Mouse (Mus musculus) MEL (cell line): ENCODE data around the gene Aadacl2. TPM values are rescaled to one million over a fixed set of nuclear protein-coding genes. Genes with fewer than 3 reads are reported as not detected.
A peak's percentile ranks its signal among the peaks of the same experiment; 100 is the strongest.

Experiments used
- DNase-seq: peaks from one replicate; pipeline ENCODE4 v3.0.0; 2011; ENCODE audit warnings: low read depth, low spot score
- H3K27ac ChIP-seq: 2 replicates; pipeline ENCODE4 v1.5.1; 2012; ENCODE audit warnings: low read depth, mild to moderate bottlenecking, control low read depth, low read length, moderate library complexity; ENCODE audit not compliant: control insufficient read depth
- H3K27me3 ChIP-seq, 2 experiments: fragments of 150-350 bp in 1 of 2; sonication (generic) in 1 of 2; 2 replicates each; pipeline ENCODE4 v1.6.1; 2012; ENCODE audit warnings: low read length in 2 of 2, mild to moderate bottlenecking in 2 of 2, improper control_type of control experiment in 1 of 2, moderate library complexity in 1 of 2; ENCODE audit not compliant: insufficient read depth in 2 of 2, control insufficient read depth in 1 of 2
- H3K36me3 ChIP-seq, 2 experiments: 2 replicates each; pipeline ENCODE4 v1.6.1; 2012 to 2014; ENCODE audit warnings: low read length in 2 of 2, improper control_type of control experiment in 1 of 2, inconsistent platforms in 1 of 2, mild to moderate bottlenecking in 1 of 2; ENCODE audit not compliant: insufficient read depth in 2 of 2, control insufficient read depth in 1 of 2
- H3K4me1 ChIP-seq, 2 experiments: fragments of 150-350 bp in 1 of 2; sonication (generic) in 1 of 2; 2 replicates each; pipeline ENCODE4 v1.6.1; 2012; ENCODE audit warnings: low read length in 2 of 2, improper control_type of control experiment in 1 of 2, mild to moderate bottlenecking in 1 of 2; ENCODE audit not compliant: insufficient read depth in 2 of 2, control insufficient read depth in 1 of 2
- H3K4me3 ChIP-seq, 2 experiments: fragments of 150-350 bp in 1 of 2; sonication (generic) in 1 of 2; 2 replicates each; pipeline ENCODE4 v1.5.1; 2012; ENCODE audit warnings: low read depth in 2 of 2, low read length in 2 of 2, mild to moderate bottlenecking in 2 of 2, moderate library complexity in 2 of 2, control low read depth in 1 of 2, improper control_type of control experiment in 1 of 2; ENCODE audit not compliant: control insufficient read depth in 1 of 2, insufficient read depth in 1 of 2
- H3K79me2 ChIP-seq: 2 replicates; pipeline ENCODE4 v1.6.1; 2012; ENCODE audit warnings: mild to moderate bottlenecking, low read length, moderate library complexity; ENCODE audit not compliant: control insufficient read depth, poor library complexity, insufficient read depth
- H3K9ac ChIP-seq: 2 replicates; pipeline ENCODE4 v1.6.1; 2012; ENCODE audit warnings: low read depth, mild to moderate bottlenecking, control low read depth, low read length, moderate library complexity; ENCODE audit not compliant: control insufficient read depth, poor library complexity, severe bottlenecking
- H3K9me3 ChIP-seq: fragments of 150-350 bp; sonication (generic); replicated peaks from 2 replicates; pipeline ENCODE4 v1.6.1; 2012; ENCODE audit warnings: mild to moderate bottlenecking, low read length, improper control_type of control experiment, moderate library complexity; ENCODE audit not compliant: insufficient read depth
- BHLHE40 ChIP-seq: IDR thresholded peaks from 2 replicates; pipeline ENCODE4 v1.6.1; 2012; ENCODE audit warnings: low read depth, mild to moderate bottlenecking, inconsistent platforms, low read length, improper control_type of control experiment, borderline replicate concordance
- CHD1 ChIP-seq: IDR thresholded peaks from 2 replicates; pipeline ENCODE4 v1.6.1; 2012; ENCODE audit warnings: low read depth, mild to moderate bottlenecking, inconsistent platforms, low read length, improper control_type of control experiment
- CTCF ChIP-seq, 3 experiments: IDR thresholded peaks in 2 of 3; conservative IDR thresholded peaks in 1 of 3; 2 replicates each; pipeline ENCODE4 v1.5.1; 2011 to 2012; ENCODE audit warnings: low read length in 3 of 3, low read depth in 2 of 3, mild to moderate bottlenecking in 2 of 3, improper control_type of control experiment in 1 of 3, inconsistent platforms in 1 of 3, mixed read lengths in 1 of 3, moderate library complexity in 1 of 3; ENCODE audit not compliant: control insufficient read depth in 1 of 3, insufficient read depth in 1 of 3, poor library complexity in 1 of 3, severe bottlenecking in 1 of 3
- KAT2A ChIP-seq: conservative IDR thresholded peaks from 2 replicates; pipeline ENCODE4 v1.6.1; 2012; ENCODE audit warnings: low read depth, low read length, improper control_type of control experiment, inconsistent platforms
- MAFK ChIP-seq: IDR thresholded peaks from 2 replicates; pipeline ENCODE4 v1.6.1; 2011; ENCODE audit warnings: low read depth, mild to moderate bottlenecking, low read length, improper control_type of control experiment, borderline replicate concordance
- MAX ChIP-seq: IDR thresholded peaks from 2 replicates; pipeline ENCODE4 v1.6.1; 2011; ENCODE audit warnings: low read length, improper control_type of control experiment
- MAZ ChIP-seq: IDR thresholded peaks from 2 replicates; pipeline ENCODE4 v1.6.1; 2012; ENCODE audit warnings: low read depth, mild to moderate bottlenecking, inconsistent platforms, low read length, improper control_type of control experiment
- MEF2A ChIP-seq: IDR thresholded peaks from 2 replicates; pipeline ENCODE4 v1.6.1; 2014; ENCODE audit warnings: low read depth, mild to moderate bottlenecking, inconsistent platforms, low read length, improper control_type of control experiment; ENCODE audit not compliant: poor library complexity, insufficient replicate concordance, severe bottlenecking; ENCODE audit errors: extremely low read depth
- MYC ChIP-seq: IDR thresholded peaks from 2 replicates; pipeline ENCODE4 v1.6.1; 2011; ENCODE audit warnings: low read depth, mild to moderate bottlenecking, low read length, improper control_type of control experiment, moderate library complexity
- NELFE ChIP-seq: IDR thresholded peaks from 2 replicates; pipeline ENCODE4 v1.6.1; 2011; ENCODE audit warnings: low read depth, low read length, improper control_type of control experiment
- POLR2A ChIP-seq, 2 experiments: IDR thresholded peaks; 2 replicates each; pipeline ENCODE4 v1.6.1; 2011 to 2012; ENCODE audit warnings: low read length in 2 of 2, mild to moderate bottlenecking in 2 of 2, control low read depth in 1 of 2, improper control_type of control experiment in 1 of 2, low read depth in 1 of 2, moderate library complexity in 1 of 2; ENCODE audit not compliant: control insufficient read depth in 1 of 2, insufficient read depth in 1 of 2, poor library complexity in 1 of 2
- POLR2AphosphoS2 ChIP-seq: IDR thresholded peaks from 2 replicates; pipeline ENCODE4 v1.6.1; 2011; ENCODE audit warnings: low read length, improper control_type of control experiment
- POLR2AphosphoS5 ChIP-seq: IDR thresholded peaks from 2 replicates; pipeline ENCODE4 v1.6.1; 2012; ENCODE audit warnings: low read depth, borderline replicate concordance, mild to moderate bottlenecking, inconsistent platforms, low read length, moderate library complexity, mixed read lengths
- RAD21 ChIP-seq: IDR thresholded peaks from 2 replicates; pipeline ENCODE4 v1.6.1; 2011; ENCODE audit warnings: mild to moderate bottlenecking, low read depth, low read length, improper control_type of control experiment
- SMC3 ChIP-seq: IDR thresholded peaks from 2 replicates; pipeline ENCODE4 v1.6.1; 2011; ENCODE audit warnings: low read depth, low read length, improper control_type of control experiment
- TAL1 ChIP-seq: IDR thresholded peaks from 2 replicates; pipeline ENCODE4 v1.6.1; 2012; ENCODE audit warnings: mild to moderate bottlenecking, inconsistent platforms, low read length, moderate library complexity, mixed read lengths
- TBP ChIP-seq: IDR thresholded peaks from 2 replicates; pipeline ENCODE4 v1.8.0; 2011; ENCODE audit warnings: low read depth, low read length, improper control_type of control experiment
- TCF12 ChIP-seq: IDR thresholded peaks from 2 replicates; pipeline ENCODE4 v1.6.1; 2014; ENCODE audit warnings: low read depth, mild to moderate bottlenecking, inconsistent platforms, low read length, improper control_type of control experiment, moderate library complexity
- UBTF ChIP-seq: IDR thresholded peaks from 2 replicates; pipeline ENCODE4 v1.6.1; 2012; ENCODE audit warnings: low read depth, mild to moderate bottlenecking, inconsistent platforms, low read length, improper control_type of control experiment, moderate library complexity, borderline replicate concordance; ENCODE audit not compliant: insufficient read depth
- USF1 ChIP-seq: IDR thresholded peaks from 2 replicates; pipeline ENCODE4 v1.6.1; 2014; ENCODE audit warnings: low read depth, mild to moderate bottlenecking, inconsistent platforms, low read length, improper control_type of control experiment, moderate library complexity
- ZC3H11A ChIP-seq: IDR thresholded peaks from 2 replicates; pipeline ENCODE4 v1.6.1; 2012; ENCODE audit warnings: low read depth, mild to moderate bottlenecking, inconsistent platforms, low read length, improper control_type of control experiment
- ZMIZ1 ChIP-seq: IDR thresholded peaks from 2 replicates; pipeline ENCODE4 v1.6.1; 2012; ENCODE audit warnings: low read depth, mild to moderate bottlenecking, inconsistent platforms, low read length, improper control_type of control experiment, moderate library complexity
- polyA plus RNA-seq, 2 experiments: library from polyadenylated mRNA; stranded (reverse) in 1 of 2; unstranded in 1 of 2; fragments of >175 nt in 1 of 2; fragments of >200 nt in 1 of 2; gene quantifications; 2 replicates each; pipeline versions ENCODE4 v1.2.1 to v1.2.4; 2012; ENCODE audit warnings: low replicate concordance in 2 of 2, low read depth in 1 of 2; ENCODE audit not compliant: insufficient read length in 2 of 2, insufficient read depth in 1 of 2, missing spikeins in 1 of 2
- total RNA-seq: library from RNA; depleted of rRNA; stranded (reverse); fragments of 300-350 nt; gene quantifications from 2 replicates; pipeline ENCODE4 v1.2.3, GENCODE M21; 2012

The Aadacl2 gene
- total and polyA plus RNA-seq, 3 experiments = not detected

GRCm38 (mm10) chr3:60056451-60056850 lies 49.9 kb downstream of the Aadacl2 start:
- DNase-seq = peak; percentile 64
- Histone ChIP-seq H3K27me3 (no peaks in the 10 kb centered on the region; a peak in 1 of 4 replicates), H3K4me1 (peaks cover 0 to 5% of the 10 kb centered on the region in 2 experiments; a peak in 2 of 4 replicates), H3K36me3 (peaks cover 0 to 6% of the 10 kb centered on the region in 2 experiments; a peak in 2 of 4 replicates), H3K79me2 (no peaks in the 10 kb centered on the region), H3K27ac (no peak overlapping the region), H3K9me3 (no peaks in the 10 kb centered on the region), H3K9ac (no peak overlapping the region), H3K4me3 (no peak overlapping the region)
- TF ChIP-seq POLR2AphosphoS2 (no peak), USF1 (no peak), ZMIZ1 (no peak), TCF12 (no peak), TAL1 (no peak), KAT2A (no peak), SMC3 (peak; percentile 73), POLR2AphosphoS5 (no peak), CHD1 (no peak), UBTF (no peak), TBP (no peak), MAX (no peak), CTCF (IDR thresholded peaks at IDR 0.05 in 2 of 3, conservative IDR thresholded peaks at IDR 0.05 in 1 of 3; ENCODE audit: control insufficient read depth in 1 of 3, insufficient read depth in 1 of 3, low read depth in 2 of 3, low read length in 3 of 3, poor library complexity in 1 of 3, severe bottlenecking in 1 of 3) (peak; percentile 31 to 64 (median 52); a peak in 5 of 6 replicates), MEF2A (no peak), NELFE (no peak), RAD21 (peak; percentile 65), MAFK (no peak), POLR2A (IDR thresholded peaks at IDR 0.05; ENCODE audit: control insufficient read depth in 1 of 2, insufficient read depth in 1 of 2, low read depth in 1 of 2, low read length in 2 of 2, poor library complexity in 1 of 2) (no peak), MYC (no peak), ZC3H11A (peak; percentile 36), BHLHE40 (no peak), MAZ (no peak)
